Mouse (Mus musculus): ENCODE measurements at regions not wholly inside any gene's neighbourhood (a gene's known extent, or its start where the extent isn't known, plus 50 kb on each side); places are given as distances from the start of the nearest gene placed in this dataset.
A peak's percentile ranks its signal among the peaks of the same experiment; 100 is the strongest.

DNA sequence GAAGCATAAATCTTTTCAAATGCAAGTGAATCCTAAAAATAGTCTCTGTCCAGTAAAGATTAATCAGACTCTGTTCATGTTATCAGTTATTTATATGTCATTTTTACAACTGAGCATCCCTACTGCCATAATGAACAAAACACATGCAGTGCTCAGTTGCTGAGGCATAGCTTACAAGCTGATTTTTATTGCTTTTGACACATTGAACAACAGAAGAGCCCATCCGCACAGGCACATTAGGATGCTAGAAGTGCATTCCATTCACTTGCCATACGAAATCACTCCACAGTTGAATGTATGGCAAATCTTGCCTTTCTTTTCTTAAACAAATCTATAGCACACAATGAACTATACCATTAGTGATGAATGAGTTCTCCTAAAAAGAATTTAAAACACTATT lies 636.2 kb upstream of the Bche start:
- peak; percentile 0 for DNase-seq (ENCODE audit: low read depth, low spot score)
